Mouse (Mus musculus) MEL (cell line): Measurements from ENCODE around the gene Spag16.

ENCODE experiments used
- CTCF ChIP-seq, 3 experiments: IDR thresholded peaks in 2 of 3; conservative IDR thresholded peaks in 1 of 3; 2 replicates each; pipeline ENCODE4 v1.5.1; 2011 to 2012; ENCODE audit warnings: low read length in 3 of 3, low read depth in 2 of 3, mild to moderate bottlenecking in 2 of 3, improper control_type of control experiment in 1 of 3, inconsistent platforms in 1 of 3, mixed read lengths in 1 of 3, moderate library complexity in 1 of 3; ENCODE audit not compliant: control insufficient read depth in 1 of 3, insufficient read depth in 1 of 3, poor library complexity in 1 of 3, severe bottlenecking in 1 of 3
- ELF1 ChIP-seq: IDR thresholded peaks from 2 replicates; pipeline ENCODE4 v1.6.1; 2014; ENCODE audit warnings: low read depth, mild to moderate bottlenecking, inconsistent platforms, low read length, improper control_type of control experiment, moderate library complexity
- EP300 ChIP-seq, 2 experiments: IDR thresholded peaks; 2 replicates each; pipeline ENCODE4 v1.6.1; 2011; ENCODE audit warnings: improper control_type of control experiment in 2 of 2, low read length in 2 of 2, low read depth in 1 of 2, mild to moderate bottlenecking in 1 of 2
- HCFC1 ChIP-seq: IDR thresholded peaks from 2 replicates; pipeline ENCODE4 v1.6.1; 2012; ENCODE audit warnings: low read depth, mild to moderate bottlenecking, inconsistent platforms, low read length, improper control_type of control experiment, moderate library complexity
- KAT2A ChIP-seq: conservative IDR thresholded peaks from 2 replicates; pipeline ENCODE4 v1.6.1; 2012; ENCODE audit warnings: low read depth, low read length, improper control_type of control experiment, inconsistent platforms
- MAFK ChIP-seq: IDR thresholded peaks from 2 replicates; pipeline ENCODE4 v1.6.1; 2011; ENCODE audit warnings: low read depth, mild to moderate bottlenecking, low read length, improper control_type of control experiment, borderline replicate concordance
- MAZ ChIP-seq: IDR thresholded peaks from 2 replicates; pipeline ENCODE4 v1.6.1; 2012; ENCODE audit warnings: low read depth, mild to moderate bottlenecking, inconsistent platforms, low read length, improper control_type of control experiment
- NRF1 ChIP-seq: IDR thresholded peaks from 2 replicates; pipeline ENCODE4 v1.6.1; 2014; ENCODE audit warnings: low read depth, mild to moderate bottlenecking, inconsistent platforms, low read length, improper control_type of control experiment, moderate library complexity; ENCODE audit not compliant: poor library complexity, insufficient read depth, severe bottlenecking
- POLR2A ChIP-seq, 2 experiments: IDR thresholded peaks; 2 replicates each; pipeline ENCODE4 v1.6.1; 2011 to 2012; ENCODE audit warnings: low read length in 2 of 2, mild to moderate bottlenecking in 2 of 2, control low read depth in 1 of 2, improper control_type of control experiment in 1 of 2, low read depth in 1 of 2, moderate library complexity in 1 of 2; ENCODE audit not compliant: control insufficient read depth in 1 of 2, insufficient read depth in 1 of 2, poor library complexity in 1 of 2
- POLR2AphosphoS2 ChIP-seq: IDR thresholded peaks from 2 replicates; pipeline ENCODE4 v1.6.1; 2011; ENCODE audit warnings: low read length, improper control_type of control experiment
- TAL1 ChIP-seq: IDR thresholded peaks from 2 replicates; pipeline ENCODE4 v1.6.1; 2012; ENCODE audit warnings: mild to moderate bottlenecking, inconsistent platforms, low read length, moderate library complexity, mixed read lengths
- TCF12 ChIP-seq: IDR thresholded peaks from 2 replicates; pipeline ENCODE4 v1.6.1; 2014; ENCODE audit warnings: low read depth, mild to moderate bottlenecking, inconsistent platforms, low read length, improper control_type of control experiment, moderate library complexity
- USF2 ChIP-seq, 2 experiments: IDR thresholded peaks; 2 replicates each; pipeline ENCODE4 v1.6.1; 2011 to 2012; ENCODE audit warnings: improper control_type of control experiment in 2 of 2, low read length in 2 of 2, borderline replicate concordance in 1 of 2, inconsistent platforms in 1 of 2, low read depth in 1 of 2, mild to moderate bottlenecking in 1 of 2; ENCODE audit not compliant: insufficient read depth in 1 of 2
- ZC3H11A ChIP-seq: IDR thresholded peaks from 2 replicates; pipeline ENCODE4 v1.6.1; 2012; ENCODE audit warnings: low read depth, mild to moderate bottlenecking, inconsistent platforms, low read length, improper control_type of control experiment

DNA sequence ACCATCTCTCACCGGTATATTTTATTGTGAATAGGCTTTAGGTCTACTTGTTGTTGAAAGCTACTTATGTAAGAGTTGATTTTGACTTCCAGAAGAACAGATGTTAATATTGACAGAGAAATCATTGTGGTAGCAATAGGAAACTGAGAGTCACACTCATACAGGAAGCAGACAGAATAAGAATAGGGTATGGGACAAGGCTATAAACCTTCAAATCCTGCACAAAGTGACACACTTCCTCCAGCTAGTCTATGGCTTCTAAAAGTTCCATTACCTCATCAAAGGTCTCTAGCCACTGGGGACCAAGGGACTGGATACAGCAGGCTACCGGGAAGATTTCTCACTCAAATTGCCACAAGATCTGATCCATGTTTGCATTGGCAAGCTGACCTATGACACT is 452.5 kb downstream of the Spag16 start:
- TF ChIP-seq CTCF (IDR thresholded peaks at IDR 0.05 in 2 of 3, conservative IDR thresholded peaks at IDR 0.05 in 1 of 3; ENCODE audit: control insufficient read depth in 1 of 3, insufficient read depth in 1 of 3, low read depth in 2 of 3, low read length in 3 of 3, poor library complexity in 1 of 3, severe bottlenecking in 1 of 3) = no peak
- TF ChIP-seq HCFC1 = no peak
- TF ChIP-seq TAL1 = no peak
- no peak for TF ChIP-seq MAZ
- TF ChIP-seq NRF1 = no peak
- no peak for TF ChIP-seq MAFK
- no peak for TF ChIP-seq USF2 (IDR thresholded peaks at IDR 0.05; ENCODE audit: borderline replicate concordance in 1 of 2, insufficient read depth in 1 of 2, low read depth in 1 of 2, low read length in 2 of 2)
- no peak for TF ChIP-seq ZC3H11A
- no peak for TF ChIP-seq POLR2A (IDR thresholded peaks at IDR 0.05; ENCODE audit: control insufficient read depth in 1 of 2, insufficient read depth in 1 of 2, low read depth in 1 of 2, low read length in 2 of 2, poor library complexity in 1 of 2)
- TF ChIP-seq EP300 (IDR thresholded peaks at IDR 0.05; ENCODE audit: low read depth in 1 of 2, low read length in 2 of 2) = no peak
- no peak for TF ChIP-seq POLR2AphosphoS2
- no peak for TF ChIP-seq TCF12
- TF ChIP-seq ELF1 = no peak
- no peak for TF ChIP-seq KAT2A
